Mouse (Mus musculus) thymus, postnatal 4 days (tissue): ENCODE measurements around the gene 4930469K13Rik.

Experiments used
- DNase-seq: peaks from one replicate; pipeline ENCODE4 v3.0.0; 2021

4930469K13Rik gene

DNA sequence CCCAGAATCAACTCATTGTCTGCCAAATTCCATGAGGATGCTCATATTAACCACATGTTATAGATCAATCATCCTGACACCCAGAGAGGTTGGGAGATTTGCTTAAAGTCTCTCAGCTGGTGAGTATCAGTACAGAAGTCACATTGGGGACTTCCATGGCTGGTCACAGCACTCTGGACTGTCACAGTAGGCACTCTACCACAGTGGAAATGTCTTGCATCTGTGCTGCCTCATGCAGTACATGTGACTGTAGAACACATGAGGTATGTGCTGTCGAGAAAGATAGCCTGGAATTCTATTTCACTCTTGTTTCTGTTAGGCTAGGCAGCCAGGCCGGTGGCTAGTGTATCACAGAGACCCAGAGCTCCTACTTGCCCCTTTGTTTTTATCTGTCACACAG is 63.6 kb downstream of the 4930469K13Rik start:
- no peak for DNase-seq

- no peak for DNase-seq
Measured at GRCm38 (mm10) chr11:34034008-34034505, 64.3 kb downstream of the 4930469K13Rik start.

DNA sequence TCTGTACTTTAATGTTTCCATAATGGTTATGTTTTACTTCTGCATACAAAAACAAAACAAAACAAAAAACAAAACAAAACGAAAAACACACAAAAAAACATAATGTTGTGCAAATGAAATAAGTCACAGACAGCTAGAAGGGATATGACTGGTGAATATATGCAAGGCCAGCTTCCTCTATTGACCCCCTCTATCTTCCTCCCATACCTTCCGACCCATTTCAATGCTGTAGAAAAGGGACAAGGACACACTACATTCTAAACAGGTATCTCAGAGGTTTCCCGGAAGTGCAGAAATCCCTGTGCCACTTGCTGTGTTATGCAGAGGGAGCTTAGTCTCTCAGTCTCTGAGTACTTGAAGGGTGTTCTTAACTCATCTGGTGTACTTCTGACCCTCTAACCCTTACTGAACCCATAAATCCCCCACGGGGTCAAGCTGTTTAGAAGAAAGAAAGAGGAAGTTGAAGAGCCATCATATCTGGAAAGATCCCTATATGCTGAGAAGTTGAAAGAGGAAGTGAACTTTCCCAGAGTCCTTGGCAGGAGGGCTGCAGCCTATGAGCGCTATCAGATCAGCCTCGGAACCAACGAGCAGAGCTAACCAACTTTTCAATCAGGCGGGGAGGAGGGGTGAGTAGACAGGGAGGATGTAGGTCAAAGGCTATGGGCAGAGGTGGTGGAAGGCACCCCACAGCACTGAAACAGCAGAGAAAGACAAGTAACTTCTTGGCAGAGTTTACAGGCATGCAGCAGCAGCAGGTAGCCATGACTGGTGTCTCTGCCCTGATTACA is 67.1 kb downstream of the 4930469K13Rik start:
- peak; percentile 75 for DNase-seq

- no peak for DNase-seq
Measured at GRCm38 (mm10) chr11:34029658-34030057, 68.7 kb downstream of the 4930469K13Rik start.

DNA sequence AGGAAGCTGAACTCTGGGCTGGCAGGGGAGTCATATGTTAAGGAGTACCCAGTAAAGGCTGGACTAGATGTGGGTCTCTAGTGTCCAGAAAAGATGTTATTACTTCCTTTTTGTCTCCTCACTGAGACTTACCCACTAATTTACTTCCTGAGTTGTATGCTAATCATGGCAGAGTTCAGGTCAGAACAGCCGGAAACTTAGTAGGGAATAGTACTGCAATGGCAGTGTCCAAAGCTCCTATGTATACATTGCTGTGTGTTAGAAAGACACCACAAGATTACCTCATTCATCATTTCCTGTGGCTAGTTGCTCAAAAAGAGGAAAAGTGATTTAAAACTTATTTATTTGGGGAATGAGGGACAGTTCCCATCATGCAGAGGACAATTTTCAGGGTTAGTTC is 73.3 kb downstream of the 4930469K13Rik start:
- DNase-seq: no peak

- DNase-seq: no peak
Measured at GRCm38 (mm10) chr11:34012007-34012652, 86.2 kb downstream of the 4930469K13Rik start.

- no peak for DNase-seq
Measured at GRCm38 (mm10) chr11:34010859-34011172, 87.5 kb downstream of the 4930469K13Rik start.

DNA sequence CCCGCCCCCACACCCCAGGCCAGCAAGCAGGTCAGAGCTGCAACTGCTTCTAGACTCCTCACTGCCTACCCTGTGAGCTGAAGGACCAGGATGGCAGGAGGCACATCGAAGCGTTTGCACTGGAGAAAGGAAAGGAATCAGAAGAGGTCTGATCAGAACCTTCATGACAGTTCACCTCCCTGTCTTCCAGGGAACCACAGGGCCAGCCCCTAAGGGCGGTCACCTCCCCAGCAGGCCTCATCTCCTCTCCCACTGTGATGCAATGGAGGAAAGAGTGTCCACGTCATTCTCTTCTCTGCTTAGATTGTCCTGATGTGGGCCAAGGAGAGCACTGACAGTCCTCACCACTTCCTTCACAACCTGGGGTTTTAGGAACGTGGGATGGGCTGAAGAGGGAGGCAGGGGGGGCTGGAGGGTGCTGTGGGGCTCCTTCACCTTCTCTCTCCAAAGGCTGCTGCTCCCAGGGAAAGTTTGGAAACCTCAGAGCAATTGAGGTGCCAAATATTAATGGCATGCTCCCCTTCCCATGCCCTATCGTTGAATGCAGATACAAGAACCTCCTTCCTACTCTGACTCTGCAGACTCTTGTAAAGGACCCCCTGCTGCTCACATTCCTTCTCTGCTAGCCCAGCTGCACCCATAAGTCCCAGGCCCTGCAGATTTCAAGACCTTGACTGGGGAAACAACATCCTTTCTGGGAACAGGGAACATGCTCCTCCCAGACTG is 88.1 kb downstream of the 4930469K13Rik start:
- DNase-seq: peak; percentile 44

GRCm38 (mm10) chr11:34009316-34010087 is 88.9 kb downstream of the 4930469K13Rik start:
- peak; percentile 49 for DNase-seq

DNA sequence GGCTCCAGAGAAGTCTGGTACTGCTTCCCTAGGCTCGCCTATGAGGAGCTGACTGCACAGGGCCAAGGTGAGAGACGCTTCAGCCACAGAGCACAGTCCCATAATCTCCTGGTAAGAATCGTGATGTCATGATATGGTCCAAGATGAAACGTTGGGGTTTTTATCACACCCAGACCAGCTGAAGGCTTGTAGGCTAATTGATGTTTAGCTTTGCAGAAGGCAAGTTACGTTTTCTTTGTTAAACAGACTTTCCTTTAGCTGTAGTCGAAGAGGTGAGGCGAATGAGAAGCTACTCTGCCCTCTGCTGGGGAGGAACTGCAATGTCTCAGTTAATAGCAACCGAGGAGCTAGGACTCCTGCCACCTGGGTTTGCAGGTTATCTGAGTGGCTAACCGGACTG is 89.7 kb downstream of the 4930469K13Rik start:
- DNase-seq: peak; percentile 83

GRCm38 (mm10) chr11:34008214-34008613 is 90.1 kb downstream of the 4930469K13Rik start:
- peak; percentile 67 for DNase-seq

GRCm38 (mm10) chr11:34007616-34008015 is 90.7 kb downstream of the 4930469K13Rik start:
- DNase-seq: no peak

GRCm38 (mm10) chr11:34002593-34002965 is 95.8 kb downstream of the 4930469K13Rik start:
- DNase-seq: no peak

- DNase-seq: peak; percentile 85
Measured at GRCm38 (mm10) chr11:34001938-34002592, 96.3 kb downstream of the 4930469K13Rik start.

DNA sequence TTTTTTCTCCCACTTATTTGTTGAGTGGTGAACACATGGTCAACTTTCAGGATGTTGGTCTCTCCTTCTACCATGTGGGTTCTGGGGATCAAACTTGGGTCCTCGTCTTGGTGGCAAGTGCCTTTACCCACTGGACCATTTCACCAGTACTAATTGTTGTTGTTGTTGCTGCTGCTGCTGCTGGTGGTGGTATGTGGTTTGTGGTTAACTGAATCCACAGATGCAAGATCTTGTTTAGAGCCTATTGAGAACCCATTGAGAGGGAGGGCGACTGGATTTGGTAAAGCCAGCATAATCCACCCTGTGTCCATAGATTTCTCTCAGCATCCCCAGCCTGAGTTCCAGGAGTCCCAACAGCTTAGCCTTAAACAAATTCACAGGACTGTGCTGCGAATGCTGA is 97.9 kb downstream of the 4930469K13Rik start:
- peak; percentile 6 for DNase-seq

DNA sequence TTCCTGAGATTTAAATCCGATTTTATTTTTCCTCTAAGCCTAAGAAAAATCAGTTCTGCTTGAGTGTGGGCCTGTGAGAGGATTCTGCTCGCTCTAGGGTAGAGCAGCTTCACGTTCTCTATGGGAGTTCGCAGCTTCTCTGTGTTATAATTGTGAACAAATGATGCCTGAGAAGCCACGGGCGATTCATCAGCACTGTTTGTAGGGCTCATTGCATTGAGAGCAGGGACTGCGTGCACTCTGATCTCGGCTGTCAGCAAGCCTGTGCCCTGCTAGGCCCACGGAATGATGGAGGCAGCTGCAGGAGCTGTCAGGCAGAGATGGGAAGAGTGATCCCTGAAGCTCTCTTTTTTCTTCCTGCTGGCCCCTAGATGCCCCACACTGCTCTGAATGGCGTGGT is 100.1 kb downstream of the 4930469K13Rik start:
- peak; percentile 3 for DNase-seq

DNA sequence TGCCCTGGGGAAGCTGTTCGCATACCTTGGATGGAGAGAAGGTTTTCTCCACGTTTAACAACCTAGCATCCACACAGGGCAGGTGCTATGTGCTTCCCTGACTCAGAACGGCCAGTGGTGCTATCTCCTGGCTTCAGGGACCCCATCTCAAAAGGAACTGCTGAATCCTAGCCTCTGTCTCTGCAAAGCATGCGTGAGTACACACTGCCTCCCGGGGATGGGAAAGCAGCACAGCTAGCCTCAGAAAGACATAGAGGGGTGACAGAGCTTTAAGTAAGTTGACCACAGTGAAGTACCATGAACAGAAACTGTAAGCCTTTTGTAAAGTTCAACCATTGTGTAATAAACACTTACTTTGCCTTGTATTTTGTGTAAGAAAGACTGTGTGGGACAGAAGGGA is 104.9 kb downstream of the 4930469K13Rik start:
- DNase-seq: peak; percentile 4

- DNase-seq: peak; percentile 4
Measured at GRCm38 (mm10) chr11:33992938-33993337, 105.4 kb downstream of the 4930469K13Rik start, which contains the start of gene Kcnip1. Kcnip1 (minus strand) TSS chr11:33993152.

DNA sequence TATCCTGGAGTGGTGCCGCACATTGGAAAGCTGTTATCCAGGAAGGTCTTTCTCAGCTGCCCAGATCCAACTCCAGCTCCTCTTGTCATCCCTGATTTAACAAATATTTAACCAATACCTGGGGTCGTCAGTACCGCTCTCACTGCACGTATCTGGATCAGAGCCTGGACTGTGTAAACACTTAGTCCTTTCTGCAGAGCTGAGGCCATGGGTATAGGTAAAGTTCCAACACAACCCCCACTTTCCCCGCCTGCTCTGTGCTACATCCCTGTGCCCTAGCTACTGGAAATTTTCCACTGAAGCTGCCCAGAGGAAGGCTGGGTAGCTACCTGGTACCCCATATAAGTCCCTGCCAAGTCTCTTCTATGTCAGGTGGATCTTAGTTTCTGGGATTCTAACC is 108.4 kb downstream of the 4930469K13Rik start:
- DNase-seq: no peak

- no peak for DNase-seq
Measured at GRCm38 (mm10) chr11:33986525-33986924, 111.8 kb downstream of the 4930469K13Rik start.

DNA sequence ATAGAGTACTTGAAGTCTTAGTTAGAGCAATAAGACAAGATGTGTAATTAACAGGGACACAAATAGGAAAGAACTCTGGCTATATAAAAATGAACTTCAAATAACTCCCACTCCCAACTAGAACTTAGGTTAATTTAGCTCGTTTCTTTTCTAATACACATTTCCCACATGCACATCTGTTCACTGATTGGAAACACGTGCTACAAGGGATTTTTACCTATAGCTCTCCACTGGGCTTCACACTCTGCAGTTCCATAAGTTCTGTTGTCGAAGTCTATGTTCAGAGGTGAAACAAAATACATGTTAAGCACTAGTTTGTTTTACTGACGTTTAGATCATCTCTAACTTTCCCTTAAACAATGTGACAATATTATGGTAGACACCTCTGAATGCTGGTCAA is 118.2 kb downstream of the 4930469K13Rik start:
- DNase-seq: no peak

DNA sequence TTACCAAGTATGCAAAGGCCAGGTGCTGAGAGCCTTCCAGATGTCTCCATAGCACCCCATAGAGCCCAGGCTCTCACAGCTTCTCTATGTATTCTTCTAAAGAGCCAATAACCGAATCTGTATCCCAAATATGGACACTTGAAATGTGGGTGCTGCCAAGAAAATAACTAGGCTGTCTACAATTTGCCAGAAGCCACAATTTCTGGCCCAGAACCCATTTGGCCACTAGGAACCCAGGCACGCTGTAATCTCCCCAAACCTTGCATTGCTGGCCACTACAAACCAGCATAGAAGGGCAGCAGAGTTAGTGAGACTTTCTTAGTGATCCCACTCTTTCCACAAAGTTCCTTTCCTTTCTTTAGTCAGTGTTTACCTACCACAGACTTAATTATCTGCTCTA is 123.2 kb downstream of the 4930469K13Rik start:
- no peak for DNase-seq
